8 mouse cellular contexts compared by ENCODE assay signal in genomic region chr19:47511294-47511675, GRCm38 (mm10). TPM values are rescaled to one million over a fixed set of nuclear protein-coding genes. Genes with fewer than 3 reads are reported as not detected.
DNase-seq lines count a peak whose midpoint lies in the region; ATAC-seq and TF ChIP-seq lines count a peak whose summit lies in the region.

No protein-coding gene starts in this region.

- H3K9ac ChIP-seq in liver, embryonic 14.5 days (replicated peaks), result no peak overlapping the region

- TF ChIP-seq CTCF in gastrocnemius, adult 2 months (IDR thresholded peaks at IDR 0.05), result no peak
- TF ChIP-seq CTCF in liver, embryonic 14.5 days (IDR thresholded peaks at IDR 0.05; ENCODE audit: low read depth), result no peak

- no peak for DNase-seq in gastrocnemius, adult 2 months
- DNase-seq in gastrocnemius, adult 8-10 months (ENCODE audit: low spot score in 2 of 2), result no peak
- no peak for DNase-seq in liver, embryonic 14.5 days (ENCODE audit: low read depth in 3 of 3, low spot score in 3 of 3)
- peak; percentile 47 for DNase-seq in thymus, postnatal 4 days
- no peak for DNase-seq in layer of hippocampus, postnatal 36 days
- no peak for DNase-seq in gastrocnemius, adult 18-20 months (ENCODE audit: low spot score)

- 32% methylated on average over 7 of the region's 7 CpGs for WGBS in liver, embryonic 14.5 days (ENCODE audit: insufficient replicate concordance)

- no peak for ATAC-seq in megakaryocyte, adult 5-6 weeks (ENCODE audit: poor library complexity, severe bottlenecking)
- ATAC-seq in liver, embryonic 14.5 days (ENCODE audit: insufficient read depth), result no peak

- no peak for TF ChIP-seq EP300 in liver, embryonic 14.5 days (IDR thresholded peaks at IDR 0.05; ENCODE audit: low read depth)

- no peaks in the 10 kb centered on the region for H3K9me3 ChIP-seq in megakaryocyte, embryonic 14.5 days
- H3K9me3 ChIP-seq in liver, embryonic 14.5 days (ENCODE audit: control insufficient read depth, low read length), result no peaks in the 10 kb centered on the region

- no peaks in the 10 kb centered on the region for H3K27me3 ChIP-seq in megakaryocyte, embryonic 14.5 days (replicated peaks)
- H3K27me3 ChIP-seq in liver, embryonic 14.5 days (ENCODE audit: control insufficient read depth, insufficient read depth, low read length), result no peaks in the 10 kb centered on the region

- peak overlapping the region; percentile 21 for H3K4me3 ChIP-seq in gastrocnemius, adult 2 months
- H3K4me3 ChIP-seq in megakaryocyte, embryonic 14.5 days (replicated peaks), result peak overlapping the region; percentile 89
- no peak overlapping the region for H3K4me3 ChIP-seq in liver, embryonic 14.5 days (ENCODE audit: insufficient read depth in 1 of 2, low read depth in 2 of 2, low read length in 2 of 2)

- H3K36me3 ChIP-seq in megakaryocyte, embryonic 14.5 days (replicated peaks; ENCODE audit: low read length), result peaks cover 42% of the 10 kb centered on the region
- no peaks in the 10 kb centered on the region for H3K36me3 ChIP-seq in liver, embryonic 14.5 days (replicated peaks; ENCODE audit: control insufficient read depth, insufficient read depth, low read depth)

- intact Hi-C loops in gastrocnemius, adult 2 months (cut with DNase I), result no loop called here

- peak overlapping the region; percentile 69 for H3K4me2 ChIP-seq in liver, embryonic 14.5 days (ENCODE audit: low read depth)

- peak overlapping the region; percentile 73 for H3K27ac ChIP-seq in gastrocnemius, adult 2 months
- H3K27ac ChIP-seq in liver, embryonic 14.5 days, result no peak overlapping the region

- peaks cover 94% of the 10 kb centered on the region for H3K4me1 ChIP-seq in megakaryocyte, embryonic 14.5 days
- peaks cover 36 to 42% of the 10 kb centered on the region in 2 experiments for H3K4me1 ChIP-seq in liver, embryonic 14.5 days (replicated peaks; ENCODE audit: control insufficient read depth in 2 of 2, insufficient read depth in 2 of 2, low read length in 1 of 2)

RNA-seq across cellular contexts. Expression of gene Stn1, which starts 26.0 kb away (rescaled TPM):
- total RNA-seq in gastrocnemius, adult 2 months (2021), result 1 to 10 TPM; 3.8 to 5.6 TPM
- 1 to 10 TPM; 3.3 to 4.2 (median 4.0) TPM for total RNA-seq in gastrocnemius, adult 8-10 months (2022)
- polyA plus RNA-seq in megakaryocyte, embryonic 14.5 days (2012; ENCODE audit: insufficient read depth, low replicate concordance), result 2.4 and 6.6 TPM in 2 replicates
- total RNA-seq in megakaryocyte, adult 5-6 weeks (2015), result 44.2 and 46.2 TPM in 2 replicates
- total RNA-seq in megakaryocyte, adult 5-6 weeks (2017), result 39.2 and 44.9 TPM in 2 replicates
- polyA plus RNA-seq in liver, embryonic 14.5 days (2012; rRNA removed), result 5.8 and 6.4 TPM in 2 replicates
- polyA plus RNA-seq in liver, embryonic 14.5 days (2014; fragmentation: Nextera tagmentation; extraction: Ambion mirVana), result 8.1 and 9.7 TPM in 2 replicates
- 10 to 100 TPM; 18.7 to 23.0 TPM for total RNA-seq in layer of hippocampus, postnatal 36 days (2021)
- 1 to 10 TPM; 4.2 to 4.9 TPM for total RNA-seq in gastrocnemius, adult 18-20 months (2021)

RNA-seq across cellular contexts. Expression of gene Sh3pxd2a, which starts 47.1 kb away (rescaled TPM):
- total RNA-seq in gastrocnemius, adult 2 months (2021), result 10 to 100 TPM; 37.7 to 44.7 TPM
- total RNA-seq in gastrocnemius, adult 8-10 months (2022), result 10 to 100 TPM; 33.4 to 44.9 (median 41.1) TPM
- 0.21 TPM in 1 of 2 replicates, not detected in the other for polyA plus RNA-seq in megakaryocyte, embryonic 14.5 days (2012; ENCODE audit: insufficient read depth, low replicate concordance)
- 1.4 and 1.8 TPM in 2 replicates for total RNA-seq in megakaryocyte, adult 5-6 weeks (2015)
- total RNA-seq in megakaryocyte, adult 5-6 weeks (2017), result 1.1 and 1.3 TPM in 2 replicates
- 1.2 and 1.6 TPM in 2 replicates for polyA plus RNA-seq in liver, embryonic 14.5 days (2012; rRNA removed)
- polyA plus RNA-seq in liver, embryonic 14.5 days (2014; fragmentation: Nextera tagmentation; extraction: Ambion mirVana), result 0.50 and 0.67 TPM in 2 replicates
- total RNA-seq in layer of hippocampus, postnatal 36 days (2021), result 10 to 100 TPM; 32.8 to 38.8 TPM
- total RNA-seq in gastrocnemius, adult 18-20 months (2021), result 10 to 100 TPM; 32.8 to 42.6 TPM

Comparison
In these comparisons a context has a peak if more than half of its experiments do, and no peak if none do; other contexts are left out.
1. H3K4me3 ChIP-seq: peak in gastrocnemius, adult 2 months (single experiment) and megakaryocyte, embryonic 14.5 days (single experiment); none in liver, embryonic 14.5 days (0 of 2).
2. RNA of gene Sh3pxd2a, which starts 47.1 kb away (total RNA-seq): 37.7 to 44.7 TPM in gastrocnemius, adult 2 months, 32.8 to 42.6 TPM in gastrocnemius, adult 18-20 months, 33.4 to 44.9 TPM in gastrocnemius, adult 8-10 months and 32.8 to 38.8 TPM in layer of hippocampus, postnatal 36 days; 1.1 to 1.8 TPM in megakaryocyte, adult 5-6 weeks; every median in the first group is over 10 times any median in the second.